Mouse (Mus musculus) embryonic fibroblast, embryonic 13.5 days (primary cell): Measurements from ENCODE around the gene Tbx21.

Experiments used
- CTCF ChIP-seq: IDR thresholded peaks from 2 replicates; pipeline ENCODE4 v1.5.1; 2011; ENCODE audit warnings: mild to moderate bottlenecking, control low read depth, low read length, moderate library complexity, borderline replicate concordance; ENCODE audit not compliant: insufficient read depth
- POLR2A ChIP-seq: IDR thresholded peaks from 2 replicates; pipeline ENCODE4 v1.6.1; 2011; ENCODE audit warnings: low read depth, mild to moderate bottlenecking, control low read depth, low read length, moderate library complexity

GRCm38 (mm10) chr11:97066656-97067360 lies 48.3 kb downstream of the Tbx21 start:
- no peak for TF ChIP-seq POLR2A
- no peak for TF ChIP-seq CTCF
